Mouse (Mus musculus) inflammation-experienced regulatory T-cells, adult 6 months (primary cell): Measurements from ENCODE around the gene Vps51. TPM values are rescaled to one million over a fixed set of nuclear protein-coding genes. Genes with fewer than 3 reads are reported as not detected.

ENCODE experiments used
- polyA plus RNA-seq, 3 experiments: library from polyadenylated mRNA; unstranded; fragments of 100-300 nt; shearing (Covaris generic); gene quantifications; one replicate each; pipeline ENCODE4 v1.2.1; 2017

Vps51 gene
- polyA plus RNA-seq, 3 experiments from 2014 or later = 29.3 to 35.6 (median 31.5) TPM

Other genes with a start within 250 kb of the Vps51 start
- gene Frmd8, start 202.0 kb downstream of the Vps51 start, polyA plus RNA-seq = 10 to 100 TPM; 57.3 to 71.3 (median 60.1) TPM
- gene Slc25a45, start 199.4 kb downstream of the Vps51 start, polyA plus RNA-seq = 10 to 100 TPM; 48.8 to 54.8 (median 54.1) TPM
- 1 to 10 TPM in 1 of 3 experiments, under 1 TPM in 2; 0.36 to 1.1 (median 0.66) TPM for gene Tigd3, start 183.1 kb downstream of the Vps51 start, polyA plus RNA-seq
- 100 to 1,000 TPM; 157 to 198 (median 189) TPM for gene Dpf2, start 164.2 kb downstream of the Vps51 start, polyA plus RNA-seq
- gene Cdc42ep2, start 152.4 kb downstream of the Vps51 start, polyA plus RNA-seq = under 1 TPM in 2 of 3 experiments, not detected in 1; 0.32 to 0.52 TPM
- gene Pola2, start 113.0 kb downstream of the Vps51 start, polyA plus RNA-seq = 10 to 100 TPM; 14.2 to 20.4 (median 14.7) TPM
- not detected for gene Slc22a20, start 91.1 kb downstream of the Vps51 start, polyA plus RNA-seq
- gene Capn1, start 61.3 kb downstream of the Vps51 start, polyA plus RNA-seq = 10 to 100 TPM; 41.9 to 48.2 (median 44.7) TPM
- 10 to 100 TPM; 12.6 to 16.5 (median 16.2) TPM for gene Syvn1, start 30.7 kb downstream of the Vps51 start, polyA plus RNA-seq
- gene Mrpl49, start 19.4 kb downstream of the Vps51 start, polyA plus RNA-seq = 10 to 100 TPM; 36.6 to 40.3 (median 36.7) TPM
- 1,000 to 10,000 TPM; 1,798 to 3,866 (median 2,409) TPM for gene Fau, start 19.4 kb downstream of the Vps51 start, polyA plus RNA-seq
- 10 to 100 TPM in 1 of 3 experiments, 1 to 10 TPM in 2; 5.6 to 11.5 (median 9.4) TPM for gene Znhit2, start 16.0 kb downstream of the Vps51 start, polyA plus RNA-seq
- gene Tm7sf2, start 8.9 kb downstream of the Vps51 start, polyA plus RNA-seq = 1 to 10 TPM; 5.6 to 7.2 (median 6.9) TPM
- gene Tmem262, start 2.8 kb upstream of the Vps51 start, polyA plus RNA-seq = not detected
- 1 to 10 TPM in 1 of 3 experiments, under 1 TPM in 1, not detected in 1; 0.77 to 1.1 TPM for gene Gm28374, start 5.0 kb upstream of the Vps51 start, polyA plus RNA-seq
- 10 to 100 TPM; 32.0 to 47.2 (median 36.9) TPM for gene Zfpl1, start 7.7 kb upstream of the Vps51 start, polyA plus RNA-seq
- 10 to 100 TPM in 1 of 3 experiments, 1 to 10 TPM in 2; 2.4 to 24.7 (median 4.4) TPM for gene Cdca5, start 7.8 kb upstream of the Vps51 start, polyA plus RNA-seq
- gene AC131692.1, start 17.2 kb upstream of the Vps51 start, polyA plus RNA-seq = under 1 TPM in 1 of 3 experiments, not detected in 2; 0.48 TPM
- under 1 TPM in 1 of 3 experiments, not detected in 2; 0.33 TPM for gene Naaladl1, start 28.6 kb upstream of the Vps51 start, polyA plus RNA-seq
- 1 to 10 TPM; 1.4 to 4.4 (median 3.3) TPM for gene Sac3d1, start 41.4 kb upstream of the Vps51 start, polyA plus RNA-seq
- 10 to 100 TPM; 17.2 to 21.8 (median 20.4) TPM for gene Snx15, start 51.1 kb upstream of the Vps51 start, polyA plus RNA-seq
- not detected for gene Batf2, start 63.8 kb upstream of the Vps51 start, polyA plus RNA-seq
- gene Arl2, start 64.3 kb upstream of the Vps51 start, polyA plus RNA-seq = 10 to 100 TPM; 14.3 to 31.0 (median 21.9) TPM
- under 1 TPM in 2 of 3 experiments, not detected in 1; 0.55 to 0.79 TPM for gene Majin, start 107.2 kb upstream of the Vps51 start, polyA plus RNA-seq
- not detected for gene Gpha2, start 149.1 kb upstream of the Vps51 start, polyA plus RNA-seq
- gene Ppp2r5b, start 158.6 kb upstream of the Vps51 start, polyA plus RNA-seq = 1 to 10 TPM; 1.7 to 3.3 (median 2.2) TPM
- 10 to 100 TPM in 2 of 3 experiments, 1 to 10 TPM in 1; 8.1 to 12.6 (median 11.5) TPM for gene Atg2a, start 164.4 kb upstream of the Vps51 start, polyA plus RNA-seq
- gene Ehd1, start 199.5 kb upstream of the Vps51 start, polyA plus RNA-seq = 10 to 100 TPM; 10.8 to 36.2 (median 11.4) TPM
- gene Cdc42bpg, start 229.2 kb upstream of the Vps51 start, polyA plus RNA-seq = under 1 TPM; 0.15 to 0.36 (median 0.26) TPM